Mouse (Mus musculus): ENCODE data around the gene Oog4. TPM values are rescaled to one million over a fixed set of nuclear protein-coding genes. Genes with fewer than 3 reads are reported as not detected.
A peak's percentile ranks its signal among the peaks of the same experiment; 100 is the strongest.
"Not testable (repeated sequence)": the region's sequence is repeated elsewhere in the genome, so short reads cannot be mapped to it uniquely, and the experiment has no call there.

The Oog4 gene
- not detected for total RNA-seq (2021)
- long read RNA-seq, experiment 1: 0 reads
- long read RNA-seq, experiment 2: 0 reads

DNA sequence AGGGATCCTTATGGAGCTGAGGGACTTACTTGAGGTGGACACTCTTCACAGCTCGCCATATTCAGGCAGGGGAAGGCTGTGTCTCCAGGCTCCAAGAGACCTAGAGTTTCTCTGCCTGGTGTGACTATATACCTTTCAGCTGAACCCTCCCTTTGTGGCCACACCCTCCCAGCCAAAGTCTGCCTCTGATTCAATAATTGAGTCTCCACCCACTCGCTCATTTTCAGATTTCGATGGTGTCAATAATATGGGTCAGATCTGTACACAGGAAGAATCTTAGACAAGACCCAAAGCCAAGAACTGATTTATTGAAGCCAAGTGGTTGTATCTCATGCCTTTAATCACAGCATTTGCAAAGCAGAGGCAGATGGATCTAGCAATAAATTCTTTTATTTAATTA lies at the start of gene Oog4:
Gene Oog4, minus strand, starts transcription at position 101 of the 400 bp plus-strand sequence.
- DNase-seq (ENCODE audit: low spot score in 2 of 2): no peak

- DNase-seq (ENCODE audit: low spot score in 2 of 2): not testable (repeated sequence)
Measured at GRCm38 (mm10) chr4:143426770-143427169, 23.4 kb downstream of the Oog4 start.

DNA sequence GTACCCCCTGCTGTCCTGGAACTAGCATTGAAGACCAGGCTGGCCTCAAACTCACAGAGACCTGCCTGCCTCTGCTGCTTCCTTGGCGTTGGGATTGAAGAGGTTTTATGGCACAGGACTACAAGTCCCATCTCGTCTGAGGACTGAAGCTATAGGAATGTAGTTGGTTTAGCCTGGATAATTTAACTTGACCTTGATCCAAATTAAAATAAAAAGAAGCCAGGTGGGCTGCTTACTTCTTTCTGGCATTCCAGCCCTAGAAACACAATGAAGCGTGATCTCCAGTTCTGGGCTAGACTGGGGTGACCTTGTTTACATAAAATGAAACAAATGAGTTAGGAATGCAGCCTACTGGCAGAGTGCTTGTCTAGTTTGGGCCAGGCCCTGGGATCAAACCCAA lies 36.0 kb downstream of the Oog4 start:
- no peak for DNase-seq (ENCODE audit: low spot score in 2 of 2)

DNA sequence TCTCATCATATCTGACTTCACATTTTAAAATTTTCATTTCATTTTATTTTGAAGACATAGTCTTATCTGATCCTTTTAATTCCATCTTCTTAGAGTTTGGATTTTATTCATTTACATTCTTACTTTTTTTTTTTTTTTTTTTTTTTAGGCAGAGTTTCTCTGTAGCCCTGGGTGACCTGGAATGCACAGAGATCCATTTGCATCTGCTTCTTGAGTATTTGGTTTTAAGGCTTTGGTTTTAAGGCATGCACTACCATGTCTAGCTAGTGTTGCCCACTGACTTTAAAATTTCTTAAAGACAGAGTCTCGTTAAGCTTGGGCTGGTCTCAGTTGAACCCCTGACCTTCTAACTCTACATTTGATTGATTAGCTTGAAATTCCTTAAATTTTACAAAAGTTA lies 36.5 kb downstream of the Oog4 start:
- no peak for DNase-seq (ENCODE audit: low spot score in 2 of 2)

- DNase-seq (ENCODE audit: low spot score in 2 of 2): peak; percentile 70 to 87
Measured at GRCm38 (mm10) chr4:143412219-143413092, 37.7 kb downstream of the Oog4 start, which contains the start of gene Pramef8. Pramef8 (plus strand) TSS chr4:143412426.

GRCm38 (mm10) chr4:143411566-143412218 lies 38.4 kb downstream of the Oog4 start:
- DNase-seq (ENCODE audit: low spot score in 2 of 2): no peak

DNA sequence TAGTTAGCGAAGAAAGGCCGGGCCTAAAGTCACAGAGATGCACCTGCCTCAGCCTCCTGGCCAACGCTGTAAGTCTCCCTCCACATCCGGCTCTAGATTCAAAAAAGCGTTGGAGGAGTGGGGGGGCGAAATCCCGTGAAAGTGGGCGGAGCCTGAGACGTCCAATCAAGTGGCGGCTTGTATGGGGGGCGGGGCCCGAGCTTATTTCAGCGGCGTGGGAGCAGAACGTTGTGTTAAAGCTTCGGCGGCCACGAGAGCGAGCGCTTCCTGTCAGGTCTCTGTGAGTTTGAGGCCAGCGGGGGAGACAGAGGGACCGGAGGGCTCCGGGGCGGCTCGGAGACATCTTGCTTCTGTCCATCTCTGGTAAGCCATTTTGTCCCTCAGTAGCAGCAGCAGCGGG lies 55.9 kb downstream of the Oog4 start, which contains the start of gene Pramel1:
Gene Pramel1, plus strand, starts transcription at position 248 of the 400 bp plus-strand sequence.
- no peak for DNase-seq (ENCODE audit: low spot score in 2 of 2)

GRCm38 (mm10) chr4:143388955-143389702 lies 61.0 kb downstream of the Oog4 start:
- peak in 1 of 2 experiments; percentile 57 for DNase-seq (ENCODE audit: low spot score in 2 of 2)

Other genes with a start within 250 kb of the Oog4 start
- 10 to 100 TPM; 27.8 to 30.2 TPM for gene Prdm2, start 237.3 kb downstream of the Oog4 start, total RNA-seq (2021)
- 10 to 100 TPM; 36.8 to 40.9 TPM for gene Pdpn, start 150.8 kb downstream of the Oog4 start, total RNA-seq (2021)
- 10 to 100 TPM; 11.2 to 12.2 TPM for gene Lrrc38, start 100.6 kb downstream of the Oog4 start, total RNA-seq (2021)
- gene Pramel1, start 55.9 kb downstream of the Oog4 start, total RNA-seq (2021): under 1 TPM; 0.16 to 0.20 TPM
- gene Pramef8, start 37.9 kb downstream of the Oog4 start, total RNA-seq (2021): 10 to 100 TPM in 1 of 2 experiments, 1 to 10 TPM in 1; 9.3 to 13.7 TPM
- gene Gm13043, start 61.0 kb upstream of the Oog4 start, total RNA-seq (2021): not detected
- not detected for gene Gm13040, start 85.6 kb upstream of the Oog4 start, total RNA-seq (2021)
- gene BC080695, start 101.4 kb upstream of the Oog4 start, total RNA-seq (2021): not detected
- gene Gm13057, start 101.4 kb upstream of the Oog4 start, total RNA-seq (2021): not detected
- gene Gm13083, start 164.7 kb upstream of the Oog4 start, total RNA-seq (2021): not detected
- gene Gm13088, start 206.9 kb upstream of the Oog4 start, total RNA-seq (2021): not detected